Mouse (Mus musculus): ENCODE data around the gene Sox15. TPM values are rescaled to one million over a fixed set of nuclear protein-coding genes. Genes with fewer than 3 reads are reported as not detected.

The Sox15 gene
- not detected in 2 replicates for polyA plus RNA-seq (2014; fragmentation: Nextera tagmentation; extraction: Ambion mirVana)

DNA sequence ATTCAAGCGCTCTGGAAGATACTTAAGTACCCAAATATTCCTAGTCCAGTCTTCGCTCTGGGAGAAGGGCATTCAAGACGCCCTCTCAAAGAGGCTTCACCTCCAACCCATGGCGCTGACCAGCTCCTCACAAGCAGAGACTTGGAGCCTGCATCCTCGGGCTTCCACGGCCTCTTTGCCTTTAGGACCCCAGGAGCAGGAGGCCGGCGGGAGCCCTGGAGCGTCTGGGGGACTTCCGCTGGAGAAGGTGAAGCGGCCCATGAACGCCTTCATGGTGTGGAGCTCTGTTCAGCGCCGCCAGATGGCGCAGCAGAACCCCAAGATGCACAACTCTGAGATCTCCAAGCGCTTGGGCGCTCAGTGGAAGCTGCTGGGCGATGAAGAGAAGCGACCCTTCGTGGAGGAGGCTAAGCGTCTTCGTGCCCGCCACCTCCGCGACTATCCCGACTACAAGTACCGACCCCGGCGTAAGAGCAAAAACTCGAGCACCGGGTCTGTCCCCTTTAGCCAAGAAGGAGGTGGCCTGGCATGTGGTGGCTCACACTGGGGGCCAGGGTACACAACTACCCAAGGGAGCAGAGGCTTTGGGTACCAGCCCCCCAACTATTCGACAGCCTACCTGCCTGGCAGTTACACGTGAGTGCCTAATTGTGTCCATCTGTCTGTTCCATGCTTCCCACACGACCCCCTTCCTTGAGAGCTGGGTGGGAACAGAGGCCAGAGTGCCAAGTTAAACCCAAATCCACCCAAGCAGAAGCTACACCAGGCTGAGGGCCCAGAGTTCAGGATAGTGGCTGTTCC is at the start of gene Sox15:
Gene Sox15, plus strand, starts transcription at position 51 of the 801 bp plus-strand sequence.
- no peaks in the 10 kb centered on the region for H3K27me3 ChIP-seq (ENCODE audit: control insufficient read depth, insufficient read depth, low read length)
- no peak within 1 kb of the TSS for H3K4me3 ChIP-seq (ENCODE audit: low read depth, low read length)
- peaks cover 21% of the 10 kb centered on the region for H3K4me1 ChIP-seq (ENCODE audit: control insufficient read depth, insufficient read depth, low read length)
- H3K36me3 ChIP-seq (ENCODE audit: control insufficient read depth, insufficient read depth, low read length) = peaks cover 48% of the 10 kb centered on the region
- peak within 1 kb of the TSS; percentile 34 for H3K4me2 ChIP-seq
- H3K9me3 ChIP-seq (replicated peaks; ENCODE audit: control insufficient read depth, low read length) = no peaks in the 10 kb centered on the region
- peak within 1 kb of the TSS; percentile 46; the same call in 1 of the 2 replicates for H3K9ac ChIP-seq (ENCODE audit: low read depth, low read length)
- peak; percentile 67 for ATAC-seq (replicated peaks; ENCODE audit: insufficient number of reproducible peaks, low FRiP score, low TSS enrichment)
- WGBS (ENCODE audit: insufficient replicate concordance) = 25% methylated on average over 34 of the region's 34 CpGs
- peak within 1 kb of the TSS; percentile 41; the same call in 1 of the 2 replicates for H3K27ac ChIP-seq (ENCODE audit: low read depth, low read length)

DNA sequence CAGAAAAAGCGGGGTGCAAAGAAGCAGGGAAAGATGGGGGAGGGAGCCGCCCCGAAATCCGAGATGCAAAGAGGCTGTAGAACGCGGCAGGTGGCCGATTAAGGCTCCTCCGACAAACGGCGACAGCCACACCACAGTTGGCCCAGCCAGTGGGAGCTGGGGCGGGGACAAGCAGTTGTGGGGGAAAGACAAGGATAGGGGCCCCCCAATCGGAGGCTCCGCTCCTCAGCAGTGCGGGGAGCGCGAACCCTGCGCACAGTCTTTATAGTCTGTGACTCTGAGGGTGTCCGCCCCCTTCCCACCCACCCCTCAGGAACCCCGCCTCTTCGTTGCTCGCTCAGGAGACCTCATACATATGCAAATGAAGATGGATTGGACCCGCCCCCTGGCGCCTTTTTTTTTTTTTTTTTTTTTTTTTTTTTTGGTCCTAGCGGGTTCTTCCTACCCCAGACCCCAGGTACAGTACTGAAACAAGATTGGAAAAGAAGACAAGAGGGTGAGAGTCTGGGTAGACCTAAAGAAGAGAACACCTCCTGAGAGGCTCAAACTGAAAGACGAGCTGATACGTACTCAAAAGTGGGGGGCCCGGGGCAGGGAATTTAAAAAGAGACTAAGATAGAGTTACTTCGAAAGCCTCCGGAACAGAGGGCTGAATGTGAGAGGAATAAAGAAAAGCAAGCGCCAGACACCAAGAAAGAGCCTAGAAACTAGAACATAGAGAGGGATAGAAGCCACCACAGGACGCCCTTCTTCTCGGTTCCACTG is 49.2 kb upstream of the Sox15 start, which contains the start of gene Atp1b2:
Gene Atp1b2, minus strand, starts transcription at position 217 of the 765 bp plus-strand sequence.
- H3K4me2 ChIP-seq = peak within 1 kb of the TSS; percentile 99
- no peaks in the 10 kb centered on the region for H3K9me3 ChIP-seq (replicated peaks; ENCODE audit: control insufficient read depth, low read length)
- 1% methylated on average over 32 of the region's 32 CpGs for WGBS (ENCODE audit: insufficient replicate concordance)
- H3K27ac ChIP-seq (ENCODE audit: low read depth, low read length) = peak within 1 kb of the TSS; percentile 77
- H3K4me3 ChIP-seq (ENCODE audit: low read depth, low read length) = peak within 1 kb of the TSS; percentile 59
- H3K36me3 ChIP-seq (ENCODE audit: control insufficient read depth, insufficient read depth, low read length) = no peaks in the 10 kb centered on the region
- peaks cover 26% of the 10 kb centered on the region for H3K4me1 ChIP-seq (ENCODE audit: control insufficient read depth, insufficient read depth, low read length)
- peak; percentile 88 for ATAC-seq (replicated peaks; ENCODE audit: insufficient number of reproducible peaks, low FRiP score, low TSS enrichment)
- peak within 1 kb of the TSS; percentile 83 for H3K9ac ChIP-seq (ENCODE audit: low read depth, low read length)
- H3K27me3 ChIP-seq (ENCODE audit: control insufficient read depth, insufficient read depth, low read length) = no peaks in the 10 kb centered on the region

DNA sequence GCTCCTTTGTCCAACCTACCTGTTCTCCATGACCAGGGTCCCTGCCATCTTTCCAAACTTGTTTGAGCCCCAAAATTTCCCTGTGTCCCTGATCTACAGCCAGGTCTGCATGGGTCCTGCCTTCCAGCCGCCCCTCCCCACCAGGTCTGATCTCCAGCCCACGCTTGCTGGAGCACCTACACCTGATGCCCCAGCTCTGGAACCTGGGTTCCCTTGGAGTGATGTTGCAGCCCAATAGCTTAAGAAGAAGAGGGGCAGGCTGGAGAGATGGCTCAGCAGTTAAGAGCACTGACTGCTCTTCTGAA is 48.7 kb upstream of the Sox15 start:
- Histone ChIP-seq H3K9ac (ENCODE audit: low read depth, low read length) (peak overlapping the region; percentile 54), H3K4me1 (ENCODE audit: control insufficient read depth, insufficient read depth, low read length) (peaks cover 21% of the 10 kb centered on the region)
- 67% methylated on average over 2 of the region's 2 CpGs for WGBS (ENCODE audit: insufficient replicate concordance)

DNA sequence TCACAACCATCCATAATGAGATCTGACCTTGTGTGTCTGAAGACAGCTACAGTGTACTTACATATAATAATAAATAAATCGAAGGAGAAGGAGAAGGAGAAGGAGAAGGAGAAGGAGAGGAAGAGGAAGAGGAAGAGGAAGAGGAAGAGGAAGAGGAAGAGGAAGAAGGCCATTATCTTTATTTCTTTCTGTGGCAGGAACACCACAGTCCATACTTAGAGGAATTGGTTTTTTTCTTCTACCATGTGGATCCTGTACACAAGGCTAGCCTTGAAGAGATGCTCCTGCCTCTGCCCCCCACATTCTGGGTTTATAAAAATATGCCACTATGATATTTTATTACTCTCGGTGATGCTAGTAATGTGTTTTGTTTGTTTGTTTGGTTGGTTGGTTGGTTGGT is 48.3 kb upstream of the Sox15 start:
- Histone ChIP-seq H3K27ac (ENCODE audit: low read depth, low read length) (no peak overlapping the region), H3K4me2 (no peak overlapping the region), H3K9me3 (replicated peaks; ENCODE audit: control insufficient read depth, low read length) (no peaks in the 10 kb centered on the region), H3K4me1 (ENCODE audit: control insufficient read depth, insufficient read depth, low read length) (peaks cover 17% of the 10 kb centered on the region), H3K36me3 (ENCODE audit: control insufficient read depth, insufficient read depth, low read length) (no peaks in the 10 kb centered on the region), H3K4me3 (ENCODE audit: low read depth, low read length) (no peak overlapping the region), H3K9ac (ENCODE audit: low read depth, low read length) (no peak overlapping the region), H3K27me3 (ENCODE audit: control insufficient read depth, insufficient read depth, low read length) (no peaks in the 10 kb centered on the region)
- ATAC-seq (replicated peaks; ENCODE audit: insufficient number of reproducible peaks, low FRiP score, low TSS enrichment) = no peak
- WGBS (ENCODE audit: insufficient replicate concordance) = 81% methylated on average over 2 of the region's 2 CpGs

More for the DNA sequence above, 48.7 kb upstream of the Sox15 start:
- peak overlapping the region; percentile 59 for H3K4me3 ChIP-seq (ENCODE audit: low read depth, low read length)
- no peaks in the 10 kb centered on the region for H3K36me3 ChIP-seq (ENCODE audit: control insufficient read depth, insufficient read depth, low read length)
- peak overlapping the region; percentile 50; the same call in 1 of the 2 replicates for H3K27ac ChIP-seq (ENCODE audit: low read depth, low read length)
- peak overlapping the region; percentile 99 for H3K4me2 ChIP-seq
- no peaks in the 10 kb centered on the region for H3K9me3 ChIP-seq (replicated peaks; ENCODE audit: control insufficient read depth, low read length)
- no peaks in the 10 kb centered on the region for H3K27me3 ChIP-seq (ENCODE audit: control insufficient read depth, insufficient read depth, low read length)
- no peak for ATAC-seq (replicated peaks; ENCODE audit: insufficient number of reproducible peaks, low FRiP score, low TSS enrichment)

- 76% methylated on average over 3 of the region's 3 CpGs for WGBS (ENCODE audit: insufficient replicate concordance)
- H3K27me3 ChIP-seq (ENCODE audit: control insufficient read depth, insufficient read depth, low read length) = no peaks in the 10 kb centered on the region
- ATAC-seq (replicated peaks; ENCODE audit: insufficient number of reproducible peaks, low FRiP score, low TSS enrichment) = no peak
- no peaks in the 10 kb centered on the region for H3K36me3 ChIP-seq (ENCODE audit: control insufficient read depth, insufficient read depth, low read length)
- no peak overlapping the region for H3K9ac ChIP-seq (ENCODE audit: low read depth, low read length)
- H3K4me1 ChIP-seq (ENCODE audit: control insufficient read depth, insufficient read depth, low read length) = peaks cover 10% of the 10 kb centered on the region; the same call in 1 of the 2 replicates
- H3K4me3 ChIP-seq (ENCODE audit: low read depth, low read length) = no peak overlapping the region
- H3K4me2 ChIP-seq = no peak overlapping the region
- H3K9me3 ChIP-seq (replicated peaks; ENCODE audit: control insufficient read depth, low read length) = no peaks in the 10 kb centered on the region
- no peak overlapping the region; the same call in 1 of the 2 replicates for H3K27ac ChIP-seq (ENCODE audit: low read depth, low read length)
Observed at GRCm38 (mm10) chr11:69608525-69608924, 46.6 kb upstream of the Sox15 start.

- H3K4me2 ChIP-seq = no peak overlapping the region
- no peak overlapping the region; the same call in 1 of the 2 replicates for H3K27ac ChIP-seq (ENCODE audit: low read depth, low read length)
- no peaks in the 10 kb centered on the region for H3K27me3 ChIP-seq (ENCODE audit: control insufficient read depth, insufficient read depth, low read length)
- H3K36me3 ChIP-seq (ENCODE audit: control insufficient read depth, insufficient read depth, low read length) = no peaks in the 10 kb centered on the region
- no peak overlapping the region for H3K9ac ChIP-seq (ENCODE audit: low read depth, low read length)
- no peak overlapping the region for H3K4me3 ChIP-seq (ENCODE audit: low read depth, low read length)
- peaks cover 8% of the 10 kb centered on the region; the same call in 1 of the 2 replicates for H3K4me1 ChIP-seq (ENCODE audit: control insufficient read depth, insufficient read depth, low read length)
- 40% methylated on average over 7 of the region's 7 CpGs for WGBS (ENCODE audit: insufficient replicate concordance)
- H3K9me3 ChIP-seq (replicated peaks; ENCODE audit: control insufficient read depth, low read length) = no peaks in the 10 kb centered on the region
- no peak for ATAC-seq (replicated peaks; ENCODE audit: insufficient number of reproducible peaks, low FRiP score, low TSS enrichment)
Observed at GRCm38 (mm10) chr11:69609416-69609815, 45.7 kb upstream of the Sox15 start.

DNA sequence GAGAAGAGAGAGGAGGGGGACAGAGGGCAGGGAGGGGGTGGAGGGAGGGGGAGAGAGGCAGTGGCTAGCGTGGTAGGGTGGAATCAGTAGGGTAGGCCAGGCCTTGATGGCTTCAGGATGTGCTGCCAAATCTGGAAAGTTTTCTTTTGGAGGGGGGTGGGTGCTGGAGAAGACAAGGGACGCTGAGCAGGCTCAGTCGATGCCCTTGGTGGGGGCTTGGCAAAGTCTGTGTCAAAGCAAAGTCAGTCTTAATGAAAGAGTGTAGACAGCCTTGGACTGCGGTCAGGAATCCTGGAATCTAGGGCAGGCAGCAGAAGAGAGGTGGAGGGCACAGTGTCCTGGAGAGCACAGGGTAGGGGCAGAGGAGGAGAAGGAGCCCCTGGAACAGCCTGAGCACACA is 44.2 kb upstream of the Sox15 start:
- H3K4me1 ChIP-seq (ENCODE audit: control insufficient read depth, insufficient read depth, low read length) = peaks cover 6% of the 10 kb centered on the region; the same call in 1 of the 2 replicates
- no peak overlapping the region for H3K27ac ChIP-seq (ENCODE audit: low read depth, low read length)
- 0 out of 2 replicates have a peak overlapping the region, but pooled peaks have one; percentile 16 for H3K9ac ChIP-seq (ENCODE audit: low read depth, low read length)
- no peaks in the 10 kb centered on the region for H3K9me3 ChIP-seq (replicated peaks; ENCODE audit: control insufficient read depth, low read length)
- no peaks in the 10 kb centered on the region for H3K36me3 ChIP-seq (ENCODE audit: control insufficient read depth, insufficient read depth, low read length)
- H3K4me3 ChIP-seq (ENCODE audit: low read depth, low read length) = no peak overlapping the region
- H3K27me3 ChIP-seq (ENCODE audit: control insufficient read depth, insufficient read depth, low read length) = no peaks in the 10 kb centered on the region
- ATAC-seq (replicated peaks; ENCODE audit: insufficient number of reproducible peaks, low FRiP score, low TSS enrichment) = no peak
- no peak overlapping the region; the same call in 1 of the 2 replicates for H3K4me2 ChIP-seq
- 48% methylated on average over 4 of the region's 4 CpGs for WGBS (ENCODE audit: insufficient replicate concordance)

GRCm38 (mm10) chr11:69613553-69614256 is 41.4 kb upstream of the Sox15 start:
- Histone ChIP-seq H3K9ac (ENCODE audit: low read depth, low read length) (peak overlapping the region; percentile 69), H3K36me3 (ENCODE audit: control insufficient read depth, insufficient read depth, low read length) (no peaks in the 10 kb centered on the region), H3K27ac (ENCODE audit: low read depth, low read length) (no peak overlapping the region), H3K9me3 (replicated peaks; ENCODE audit: control insufficient read depth, low read length) (no peaks in the 10 kb centered on the region), H3K4me3 (ENCODE audit: low read depth, low read length) (peak overlapping the region; percentile 23; the same call in 1 of the 2 replicates), H3K27me3 (ENCODE audit: control insufficient read depth, insufficient read depth, low read length) (no peaks in the 10 kb centered on the region), H3K4me2 (peak overlapping the region; percentile 57), H3K4me1 (ENCODE audit: control insufficient read depth, insufficient read depth, low read length) (peaks cover 8% of the 10 kb centered on the region; the same call in 1 of the 2 replicates)
- ATAC-seq (replicated peaks; ENCODE audit: insufficient number of reproducible peaks, low FRiP score, low TSS enrichment) = no peak
- WGBS (ENCODE audit: insufficient replicate concordance) = 7% methylated on average over 19 of the region's 19 CpGs

All from heart, embryonic 11.5 days (tissue).